Mouse (Mus musculus): Measurements from ENCODE around the gene Tjp2.

GRCm38 (mm10) chr19:24251869-24252268 is 27.0 kb upstream of the Tjp2 start:
- TF ChIP-seq CTCF (IDR thresholded peaks at IDR 0.05; ENCODE audit: extremely low read depth, insufficient read depth, insufficient read length, insufficient replicate concordance) (no peak), POLR2A (IDR thresholded peaks at IDR 0.05; ENCODE audit: low read depth, low read length) (no peak)

Data from spleen, adult 2 months (tissue).